Mouse (Mus musculus): Measurements from ENCODE around the gene Pde6g. TPM values are rescaled to one million over a fixed set of nuclear protein-coding genes. Genes with fewer than 3 reads are reported as not detected.

Pde6g gene
- total and polyA plus RNA-seq, 3 experiments: 0.35 to 0.84 TPM; not detected in 1

- Histone ChIP-seq H3K27ac (ENCODE audit: control insufficient read depth, low read depth, low read length) (no peak overlapping the region), H3K36me3 (ENCODE audit: control insufficient read depth in 1 of 2, insufficient read depth in 2 of 2, low read length in 2 of 2) (no peaks in the 10 kb centered on the region), H3K4me1 (ENCODE audit: control insufficient read depth in 1 of 2, insufficient read depth in 2 of 2, low read length in 2 of 2) (no peaks in the 10 kb centered on the region), H3K9me3 (replicated peaks; ENCODE audit: insufficient read depth, low read length) (no peaks in the 10 kb centered on the region), H3K27me3 (ENCODE audit: control insufficient read depth in 1 of 2, insufficient read depth in 2 of 2, low read length in 2 of 2) (no peaks in the 10 kb centered on the region; a peak in 1 of 4 replicates), H3K4me3 (ENCODE audit: control insufficient read depth in 1 of 2, insufficient read depth in 1 of 2, low read depth in 2 of 2, low read length in 2 of 2) (no peak overlapping the region), H3K9ac (ENCODE audit: control insufficient read depth, low read depth, low read length, poor library complexity, severe bottlenecking) (no peak overlapping the region), H3K79me2 (ENCODE audit: control insufficient read depth, insufficient read depth, low read length, poor library complexity) (no peaks in the 10 kb centered on the region)
- no peak for DNase-seq (ENCODE audit: low read depth, low spot score)
- TF ChIP-seq POLR2AphosphoS2 (IDR thresholded peaks at IDR 0.05; ENCODE audit: low read length): peak; percentile 41
- TF ChIP-seq CHD1 (IDR thresholded peaks at IDR 0.05; ENCODE audit: low read depth, low read length): no peak
Observed at GRCm38 (mm10) chr11:120501018-120501417, 47.7 kb upstream of the Pde6g start.

DNA sequence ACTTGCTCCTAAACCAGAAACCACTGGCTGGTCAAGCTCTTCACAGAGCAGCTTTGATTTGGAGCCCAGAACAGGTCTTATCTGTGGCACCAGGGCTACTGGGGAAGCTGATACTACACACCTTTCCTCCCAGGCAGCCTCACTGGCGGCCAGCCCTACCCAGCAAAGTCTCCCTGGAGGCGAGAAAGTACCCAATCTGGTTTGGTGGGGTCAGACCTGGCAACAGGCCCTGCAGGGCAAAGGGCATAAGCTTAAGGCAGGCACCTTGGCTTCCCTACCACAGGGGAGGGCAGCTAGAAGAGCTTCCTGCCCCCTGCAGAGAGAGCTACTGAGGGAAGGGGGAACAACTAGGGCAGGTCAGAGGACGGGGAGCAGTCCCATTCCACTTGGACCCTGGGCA is 47.1 kb upstream of the Pde6g start:
- no peak overlapping the region for H3K4me3 ChIP-seq (ENCODE audit: control insufficient read depth in 1 of 2, insufficient read depth in 1 of 2, low read depth in 2 of 2, low read length in 2 of 2)
- no peaks in the 10 kb centered on the region for H3K36me3 ChIP-seq (ENCODE audit: control insufficient read depth in 1 of 2, insufficient read depth in 2 of 2, low read length in 2 of 2)
- no peaks in the 10 kb centered on the region for H3K9me3 ChIP-seq (replicated peaks; ENCODE audit: insufficient read depth, low read length)
- no peaks in the 10 kb centered on the region; a peak in 1 of 4 replicates for H3K27me3 ChIP-seq (ENCODE audit: control insufficient read depth in 1 of 2, insufficient read depth in 2 of 2, low read length in 2 of 2)
- no peaks in the 10 kb centered on the region for H3K79me2 ChIP-seq (ENCODE audit: control insufficient read depth, insufficient read depth, low read length, poor library complexity)
- H3K27ac ChIP-seq (ENCODE audit: control insufficient read depth, low read depth, low read length): no peak overlapping the region
- no peaks in the 10 kb centered on the region for H3K4me1 ChIP-seq (ENCODE audit: control insufficient read depth in 1 of 2, insufficient read depth in 2 of 2, low read length in 2 of 2)
- no peak overlapping the region for H3K9ac ChIP-seq (ENCODE audit: control insufficient read depth, low read depth, low read length, poor library complexity, severe bottlenecking)
- 0 out of 2 replicates have a peak, but pooled peaks have one; percentile 44 for TF ChIP-seq ZMIZ1 (IDR thresholded peaks at IDR 0.05; ENCODE audit: low read depth, low read length)
- TF ChIP-seq TCF12 (IDR thresholded peaks at IDR 0.05; ENCODE audit: low read depth, low read length): 0 out of 2 replicates have a peak, but pooled peaks have one; percentile 21
- no peak for TF ChIP-seq MAFK (IDR thresholded peaks at IDR 0.05; ENCODE audit: borderline replicate concordance, low read depth, low read length)
- peak; percentile 70; the same call in 1 of the 2 replicates for TF ChIP-seq POLR2AphosphoS2 (IDR thresholded peaks at IDR 0.05; ENCODE audit: low read length)
- no peak for TF ChIP-seq KAT2A (conservative IDR thresholded peaks at IDR 0.05; ENCODE audit: low read depth, low read length)
- peak; percentile 29; the same call in 1 of the 2 replicates for TF ChIP-seq GATA1 (IDR thresholded peaks at IDR 0.05; ENCODE audit: low read depth, low read length)
- peak; percentile 33 for TF ChIP-seq TAL1 (IDR thresholded peaks at IDR 0.05; ENCODE audit: low read length)
- TF ChIP-seq RCOR1 (IDR thresholded peaks at IDR 0.05; ENCODE audit: low read depth, low read length): peak; percentile 78
- no peak for TF ChIP-seq TBP (IDR thresholded peaks at IDR 0.05; ENCODE audit: low read depth, low read length)
- no peak for DNase-seq (ENCODE audit: low read depth, low spot score)

DNA sequence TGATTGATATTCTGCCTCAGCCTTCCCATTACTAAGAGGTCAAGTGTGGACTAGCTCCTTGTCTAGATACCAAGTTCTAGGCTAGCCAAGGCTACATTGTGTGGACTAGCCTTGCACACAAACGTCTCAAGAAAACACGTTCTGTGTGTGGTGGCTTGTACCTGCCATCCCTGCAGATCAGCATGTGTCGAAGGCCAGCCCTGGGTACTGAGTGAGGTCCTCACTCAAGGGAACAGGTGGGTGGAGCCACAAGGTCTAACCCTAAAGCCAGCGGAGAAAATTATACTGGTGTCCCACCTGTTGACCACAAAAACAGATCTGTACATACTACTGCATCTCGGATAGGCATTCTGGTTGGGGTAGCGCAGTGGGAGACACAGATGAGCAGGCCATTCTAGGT is 46.6 kb upstream of the Pde6g start:
- Histone ChIP-seq H3K36me3 (ENCODE audit: control insufficient read depth in 1 of 2, insufficient read depth in 2 of 2, low read length in 2 of 2) (no peaks in the 10 kb centered on the region), H3K4me1 (ENCODE audit: control insufficient read depth in 1 of 2, insufficient read depth in 2 of 2, low read length in 2 of 2) (no peaks in the 10 kb centered on the region), H3K27me3 (ENCODE audit: control insufficient read depth in 1 of 2, insufficient read depth in 2 of 2, low read length in 2 of 2) (no peaks in the 10 kb centered on the region; a peak in 1 of 4 replicates), H3K4me3 (ENCODE audit: control insufficient read depth in 1 of 2, insufficient read depth in 1 of 2, low read depth in 2 of 2, low read length in 2 of 2) (no peak overlapping the region), H3K9me3 (replicated peaks; ENCODE audit: insufficient read depth, low read length) (no peaks in the 10 kb centered on the region), H3K27ac (ENCODE audit: control insufficient read depth, low read depth, low read length) (no peak overlapping the region), H3K79me2 (ENCODE audit: control insufficient read depth, insufficient read depth, low read length, poor library complexity) (no peaks in the 10 kb centered on the region), H3K9ac (ENCODE audit: control insufficient read depth, low read depth, low read length, poor library complexity, severe bottlenecking) (no peak overlapping the region)
- no peak for DNase-seq (ENCODE audit: low read depth, low spot score)
- TF ChIP-seq E2F4 (IDR thresholded peaks at IDR 0.05; ENCODE audit: borderline replicate concordance, low read depth, low read length): 0 out of 2 replicates have a peak, but pooled peaks have one; percentile 22
- peak in 1 of 2 experiments; percentile 41; a peak in 1 of 4 replicates for TF ChIP-seq POLR2A (IDR thresholded peaks at IDR 0.05; ENCODE audit: control insufficient read depth in 1 of 2, insufficient read depth in 1 of 2, low read depth in 1 of 2, low read length in 2 of 2, poor library complexity in 1 of 2)
- no peak for TF ChIP-seq ZNF384 (IDR thresholded peaks at IDR 0.05; ENCODE audit: low read depth, low read length)

All from MEL (cell line).